Mouse (Mus musculus) heart, embryonic 11.5 days (tissue): ENCODE measurements around the gene Smo. TPM values are rescaled to one million over a fixed set of nuclear protein-coding genes. Genes with fewer than 3 reads are reported as not detected.

Source experiments
- ATAC-seq: fragments of 200-750 bp; cut with Nextera tagmentation; replicated peaks from 2 replicates; pipeline ENCODE4 v1.8.0; 2017; ENCODE audit warnings: moderate library complexity; ENCODE audit not compliant: insufficient number of reproducible peaks, low FRiP score, low TSS enrichment
- H3K27ac ChIP-seq: fragments of 300-500 bp; sonication (generic); 2 replicates; pipeline ENCODE4 v1.5.1; 2014; ENCODE audit warnings: mild to moderate bottlenecking, low read depth, low read length
- H3K27me3 ChIP-seq: fragments of 300-500 bp; sonication (generic); 2 replicates; pipeline ENCODE4 v1.6.1; 2014; ENCODE audit warnings: mild to moderate bottlenecking, low read length, mixed read lengths; ENCODE audit not compliant: control insufficient read depth, insufficient read depth
- H3K36me3 ChIP-seq: fragments of 300-500 bp; sonication (generic); 2 replicates; pipeline ENCODE4 v1.6.1; 2014; ENCODE audit warnings: mild to moderate bottlenecking, low read length, moderate library complexity, mixed read lengths; ENCODE audit not compliant: control insufficient read depth, insufficient read depth
- H3K4me1 ChIP-seq: fragments of 300-500 bp; sonication (generic); 2 replicates; pipeline ENCODE4 v1.6.1; 2014; ENCODE audit warnings: low read length; ENCODE audit not compliant: control insufficient read depth, insufficient read depth
- H3K4me2 ChIP-seq: fragments of 300-500 bp; sonication (generic); 2 replicates; pipeline ENCODE4 v1.6.1; 2014; ENCODE audit warnings: mild to moderate bottlenecking, moderate library complexity
- H3K4me3 ChIP-seq: fragments of 300-500 bp; sonication (generic); 2 replicates; pipeline ENCODE4 v1.5.1; 2014; ENCODE audit warnings: low read depth, low read length
- H3K9ac ChIP-seq: fragments of 300-500 bp; sonication (generic); 2 replicates; pipeline ENCODE4 v1.6.1; 2014; ENCODE audit warnings: mild to moderate bottlenecking, low read depth, low read length, moderate library complexity
- H3K9me3 ChIP-seq: fragments of 300-500 bp; sonication (generic); replicated peaks from 2 replicates; pipeline ENCODE4 v1.6.1; 2016; ENCODE audit warnings: low read length; ENCODE audit not compliant: control insufficient read depth
- WGBS: fragments of 180-500 bp; shearing (Covaris S2); extraction: QIAGEN DNeasy Blood & Tissue Kit; methylation state at CpG from one replicate; pipeline ENCODE4 v1.1.7; 2014; ENCODE audit not compliant: insufficient replicate concordance; 5-methylcytosine and 5-hydroxymethylcytosine counted together
- polyA plus RNA-seq: library from polyadenylated mRNA; unstranded; fragments of >200 nt; fragmentation: Nextera tagmentation; extraction: Ambion mirVana; gene quantifications from 2 replicates; pipeline ENCODE4 v1.2.1, GENCODE M21; 2014

Gene Smo
- polyA plus RNA-seq, 1 experiment from 2014 or later = 22.4 TPM

GRCm38 (mm10) chr6:29716624-29717365 is 18.5 kb upstream of the Smo start:
- no peak overlapping the region for H3K27ac ChIP-seq
- peaks cover 8% of the 10 kb centered on the region; the same call in 1 of the 2 replicates for H3K4me1 ChIP-seq
- H3K4me3 ChIP-seq = no peak overlapping the region
- no peaks in the 10 kb centered on the region for H3K36me3 ChIP-seq
- no peaks in the 10 kb centered on the region for H3K9me3 ChIP-seq
- WGBS = 53% methylated on average over 10 of the region's 10 CpGs
- peaks cover 12% of the 10 kb centered on the region; the same call in 1 of the 2 replicates for H3K27me3 ChIP-seq
- ATAC-seq = no peak
- H3K9ac ChIP-seq = no peak overlapping the region
- no peak overlapping the region for H3K4me2 ChIP-seq

GRCm38 (mm10) chr6:29717541-29717940 is 17.8 kb upstream of the Smo start:
- Histone ChIP-seq H3K27ac (no peak overlapping the region), H3K9me3 (no peaks in the 10 kb centered on the region), H3K27me3 (peaks cover 12% of the 10 kb centered on the region; the same call in 1 of the 2 replicates), H3K9ac (no peak overlapping the region), H3K4me1 (peaks cover 8% of the 10 kb centered on the region; the same call in 1 of the 2 replicates), H3K36me3 (no peaks in the 10 kb centered on the region), H3K4me3 (no peak overlapping the region), H3K4me2 (peak overlapping the region; percentile 34; the same call in 1 of the 2 replicates)
- ATAC-seq = no peak
- WGBS = 54% methylated on average over 10 of the region's 10 CpGs

- peak overlapping the region; percentile 34 for H3K4me2 ChIP-seq
- ATAC-seq = 0 out of 2 replicates have a peak, but pooled peaks have one; percentile 17
- no peak overlapping the region for H3K27ac ChIP-seq
- H3K4me1 ChIP-seq = peaks cover 8% of the 10 kb centered on the region; the same call in 1 of the 2 replicates
- no peak overlapping the region for H3K9ac ChIP-seq
- 26% methylated on average over 14 of the region's 14 CpGs for WGBS
- peaks cover 12% of the 10 kb centered on the region; the same call in 1 of the 2 replicates for H3K27me3 ChIP-seq
- no peak overlapping the region for H3K4me3 ChIP-seq
- no peaks in the 10 kb centered on the region for H3K9me3 ChIP-seq
- H3K36me3 ChIP-seq = no peaks in the 10 kb centered on the region
These were observed 17.3 kb upstream of the Smo start for GRCm38 (mm10) chr6:29717952-29718521.

- ATAC-seq = peak; percentile 61; the same call in 1 of the 2 replicates
- Histone ChIP-seq H3K4me1 (peaks cover 8% of the 10 kb centered on the region; the same call in 1 of the 2 replicates), H3K36me3 (no peaks in the 10 kb centered on the region), H3K4me2 (peak overlapping the region; percentile 66), H3K9me3 (no peaks in the 10 kb centered on the region), H3K27ac (no peak overlapping the region), H3K27me3 (peaks cover 12% of the 10 kb centered on the region; the same call in 1 of the 2 replicates), H3K9ac (peak overlapping the region; percentile 61), H3K4me3 (peak overlapping the region; percentile 43)
- WGBS = 4% methylated on average over 15 of the region's 15 CpGs
These were observed 16.4 kb upstream of the Smo start for GRCm38 (mm10) chr6:29718894-29719329.

- H3K9me3 ChIP-seq = no peaks in the 10 kb centered on the region
- 65% methylated on average over 2 of the region's 2 CpGs for WGBS
- no peak for ATAC-seq
- no peak overlapping the region for H3K9ac ChIP-seq
- no peak overlapping the region for H3K4me2 ChIP-seq
- peaks cover 8% of the 10 kb centered on the region; the same call in 1 of the 2 replicates for H3K4me1 ChIP-seq
- H3K4me3 ChIP-seq = no peak overlapping the region
- peaks cover 12% of the 10 kb centered on the region; the same call in 1 of the 2 replicates for H3K27me3 ChIP-seq
- no peaks in the 10 kb centered on the region for H3K36me3 ChIP-seq
- H3K27ac ChIP-seq = no peak overlapping the region
These were observed 13.4 kb upstream of the Smo start for GRCm38 (mm10) chr6:29721890-29722289.

GRCm38 (mm10) chr6:29726576-29727200 is 8.6 kb upstream of the Smo start:
- Histone ChIP-seq H3K4me2 (no peak overlapping the region), H3K27me3 (0 out of 2 replicates have a peak, but pooled peaks cover 3% of the 10 kb centered on the region), H3K9me3 (no peaks in the 10 kb centered on the region), H3K27ac (no peak overlapping the region), H3K4me1 (no peaks in the 10 kb centered on the region), H3K4me3 (no peak overlapping the region), H3K36me3 (no peaks in the 10 kb centered on the region), H3K9ac (no peak overlapping the region)
- no peak for ATAC-seq
- WGBS = 79% methylated on average over 1 of the region's 1 CpGs

GRCm38 (mm10) chr6:29728035-29728434 is 7.3 kb upstream of the Smo start:
- Histone ChIP-seq H3K27ac (no peak overlapping the region), H3K27me3 (0 out of 2 replicates have a peak, but pooled peaks cover 3% of the 10 kb centered on the region), H3K36me3 (no peaks in the 10 kb centered on the region), H3K4me1 (no peaks in the 10 kb centered on the region), H3K4me3 (no peak overlapping the region), H3K4me2 (no peak overlapping the region), H3K9me3 (no peaks in the 10 kb centered on the region), H3K9ac (no peak overlapping the region)
- no peak for ATAC-seq
- 68% methylated on average over 3 of the region's 3 CpGs for WGBS

- 64% methylated on average over 1 of the region's 1 CpGs for WGBS
- 0 out of 2 replicates have a peak, but pooled peaks cover 3% of the 10 kb centered on the region for H3K27me3 ChIP-seq
- no peaks in the 10 kb centered on the region for H3K36me3 ChIP-seq
- no peak overlapping the region for H3K4me3 ChIP-seq
- no peak overlapping the region for H3K9ac ChIP-seq
- no peak for ATAC-seq
- H3K27ac ChIP-seq = no peak overlapping the region
- H3K4me1 ChIP-seq = no peaks in the 10 kb centered on the region
- no peak overlapping the region for H3K4me2 ChIP-seq
- no peaks in the 10 kb centered on the region for H3K9me3 ChIP-seq
These were observed 5.8 kb upstream of the Smo start for GRCm38 (mm10) chr6:29729491-29729890.
